Mouse (Mus musculus): Measurements from ENCODE around the gene Gm16867. TPM values are rescaled to one million over a fixed set of nuclear protein-coding genes. Genes with fewer than 3 reads are reported as not detected.
"Not testable (repeated sequence)": the region's sequence is repeated elsewhere in the genome, so short reads cannot be mapped to it uniquely, and the experiment has no call there.

The Gm16867 gene
- polyA plus RNA-seq (2015; fragmentation: Nextera tagmentation; extraction: Ambion mirVana) = not detected in 2 replicates

DNA sequence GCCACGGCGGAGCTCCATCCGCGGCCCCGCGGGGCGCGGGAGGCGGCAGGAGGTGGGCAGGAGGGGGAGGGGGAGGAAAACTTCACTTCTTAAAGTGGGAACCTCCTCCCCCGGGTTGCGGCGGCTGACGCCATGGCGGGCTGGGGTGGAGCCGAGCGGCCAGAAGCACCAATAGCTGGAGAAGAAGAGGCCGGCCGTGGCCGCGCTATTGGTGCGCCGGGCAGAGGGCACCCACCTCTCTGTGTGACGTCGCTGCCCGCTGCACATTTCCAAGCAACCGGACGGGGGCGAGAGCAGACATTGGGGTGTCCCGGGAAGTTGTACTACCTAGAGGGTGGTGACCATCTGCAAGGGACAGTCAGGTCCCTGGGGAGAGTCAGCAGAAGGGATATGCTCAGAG, at the start of gene Gm16867:
Gene Gm16867, minus strand, starts transcription at position 189 of the 400 bp plus-strand sequence.
- not testable (repeated sequence) for H3K4me3 ChIP-seq (replicated peaks); H3K4me2 ChIP-seq; H3K9ac ChIP-seq; H3K4me1 ChIP-seq; H3K36me3 ChIP-seq; H3K27ac ChIP-seq; H3K27me3 ChIP-seq; H3K9me3 ChIP-seq (replicated peaks)
- no CpG with 5 or more reads among the region's 29 CpGs for WGBS
- ATAC-seq (replicated peaks; ENCODE audit: low FRiP score) = peak; percentile 98

DNA sequence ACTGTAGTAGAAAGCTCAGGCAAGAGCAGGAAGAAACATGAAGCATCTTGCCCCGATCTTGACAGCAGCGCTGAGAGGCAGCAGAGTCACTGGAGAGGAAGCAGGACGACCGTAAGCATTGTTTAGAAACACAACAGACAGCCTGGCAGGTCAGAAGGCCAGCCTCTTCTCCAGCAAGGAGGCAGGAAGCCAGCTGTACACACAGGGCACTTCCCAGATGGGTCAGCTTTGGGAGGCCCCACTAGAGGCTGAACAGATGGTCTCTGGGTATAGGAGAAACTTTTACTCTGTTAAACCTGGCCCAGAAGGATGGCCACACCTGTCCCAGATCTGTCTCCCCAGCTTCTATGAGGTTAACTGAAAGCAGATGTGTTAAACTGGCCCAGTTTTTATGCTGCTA, 44.1 kb upstream of the Gm16867 start:
- no CpG with 5 or more reads among the region's 4 CpGs for WGBS
- H3K9me3 ChIP-seq (replicated peaks); H3K4me3 ChIP-seq (replicated peaks); H3K9ac ChIP-seq; H3K4me1 ChIP-seq; H3K36me3 ChIP-seq; H3K27ac ChIP-seq; H3K4me2 ChIP-seq; H3K27me3 ChIP-seq: not testable (repeated sequence)
- 0 out of 2 replicates have a peak, but pooled peaks have one; percentile 33 for ATAC-seq (replicated peaks; ENCODE audit: low FRiP score)

GRCm38 (mm10) chr14:69545052-69545451, 41.9 kb upstream of the Gm16867 start:
- H3K9me3 ChIP-seq (replicated peaks); ATAC-seq (replicated peaks; ENCODE audit: low FRiP score); H3K9ac ChIP-seq; H3K4me3 ChIP-seq (replicated peaks); H3K27me3 ChIP-seq; H3K4me1 ChIP-seq; H3K4me2 ChIP-seq; H3K36me3 ChIP-seq; H3K27ac ChIP-seq: not testable (repeated sequence)
- WGBS = no CpG with 5 or more reads among the region's 2 CpGs

DNA sequence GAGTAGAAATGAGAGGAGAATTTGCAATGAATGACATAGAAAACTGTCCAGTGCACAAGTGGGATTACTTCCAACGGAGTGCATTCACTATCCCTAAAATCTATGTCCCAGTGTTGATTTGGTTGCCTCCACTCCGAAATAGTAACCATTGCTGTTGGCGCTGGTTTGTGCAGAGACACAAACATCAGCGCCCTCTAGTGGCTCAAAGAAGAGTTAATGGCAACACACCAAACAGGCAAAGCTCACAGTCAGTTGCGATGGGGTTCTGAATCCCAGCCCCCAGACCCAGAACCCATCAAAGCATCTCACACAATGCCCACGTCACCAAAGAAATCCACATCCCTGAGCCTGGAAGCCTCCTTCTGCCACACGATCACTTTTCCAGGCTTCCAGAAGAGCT, 40.9 kb upstream of the Gm16867 start:
- H3K27me3 ChIP-seq; H3K36me3 ChIP-seq; H3K9ac ChIP-seq; H3K4me2 ChIP-seq; H3K4me1 ChIP-seq; H3K27ac ChIP-seq; H3K4me3 ChIP-seq (replicated peaks); H3K9me3 ChIP-seq (replicated peaks); ATAC-seq (replicated peaks; ENCODE audit: low FRiP score): not testable (repeated sequence)
- no CpG with 5 or more reads among the region's 7 CpGs for WGBS

- ATAC-seq (replicated peaks; ENCODE audit: low FRiP score); H3K4me3 ChIP-seq (replicated peaks); H3K9ac ChIP-seq; H3K9me3 ChIP-seq (replicated peaks); H3K4me2 ChIP-seq; H3K4me1 ChIP-seq; H3K36me3 ChIP-seq; H3K27ac ChIP-seq; H3K27me3 ChIP-seq: not testable (repeated sequence)
- no CpG with 5 or more reads among the region's 7 CpGs for WGBS
Measured at GRCm38 (mm10) chr14:69542695-69543094, 39.5 kb upstream of the Gm16867 start.

DNA sequence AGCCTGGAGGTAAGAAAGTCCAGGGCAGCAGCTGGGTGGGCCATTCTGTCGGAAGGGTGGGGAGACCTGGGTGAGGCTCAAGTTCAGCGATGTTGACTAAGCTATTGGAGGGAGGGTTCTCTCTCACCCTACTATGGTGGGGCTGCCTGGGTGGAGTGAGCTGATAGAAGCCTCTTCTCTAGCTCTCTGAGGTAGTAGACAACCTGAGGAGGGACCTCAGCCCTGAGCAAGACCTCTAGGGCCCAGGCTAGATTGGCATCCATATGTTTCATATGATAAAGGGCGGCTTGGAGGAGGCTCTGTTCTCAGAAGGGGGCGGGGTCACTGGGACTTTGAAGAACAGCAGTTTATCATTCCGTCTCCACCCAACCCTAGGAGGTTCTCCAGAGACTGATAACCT, 37.0 kb upstream of the Gm16867 start:
- H3K9ac ChIP-seq; H3K4me1 ChIP-seq; H3K4me3 ChIP-seq (replicated peaks); H3K27ac ChIP-seq; H3K9me3 ChIP-seq (replicated peaks); H3K27me3 ChIP-seq; H3K4me2 ChIP-seq; H3K36me3 ChIP-seq: not testable (repeated sequence)
- peak; percentile 75 for ATAC-seq (replicated peaks; ENCODE audit: low FRiP score)
- WGBS = no CpG with 5 or more reads among the region's 5 CpGs

DNA sequence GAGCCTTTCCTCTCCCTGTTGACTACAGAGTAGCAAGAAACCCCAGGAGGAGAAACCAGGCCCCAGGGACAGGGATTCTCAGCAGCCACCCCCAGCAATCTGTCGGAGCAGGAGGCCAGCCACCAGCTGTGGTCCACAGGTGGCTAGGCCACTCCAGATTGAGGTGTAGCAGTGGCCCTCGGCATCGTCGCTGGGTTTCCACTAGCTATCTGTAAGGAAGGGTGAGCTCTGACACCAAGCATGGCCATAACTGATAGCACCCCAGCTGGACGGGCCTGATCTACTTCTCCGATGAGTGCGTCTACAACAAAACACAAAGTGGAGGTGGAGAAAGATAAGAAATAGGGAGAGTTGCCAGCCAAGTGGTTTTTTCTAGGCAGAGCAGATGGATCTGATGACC, 33.4 kb upstream of the Gm16867 start:
- 0 out of 2 replicates have a peak, but pooled peaks have one; percentile 56 for ATAC-seq (replicated peaks; ENCODE audit: low FRiP score)
- H3K4me3 ChIP-seq (replicated peaks); H3K9ac ChIP-seq; H3K4me2 ChIP-seq; H3K9me3 ChIP-seq (replicated peaks); H3K27ac ChIP-seq; H3K36me3 ChIP-seq; H3K27me3 ChIP-seq; H3K4me1 ChIP-seq: not testable (repeated sequence)
- no CpG with 5 or more reads among the region's 7 CpGs for WGBS

GRCm38 (mm10) chr14:69526202-69526601, 23.0 kb upstream of the Gm16867 start:
- not testable (repeated sequence) for H3K4me3 ChIP-seq (replicated peaks); H3K27me3 ChIP-seq; H3K27ac ChIP-seq; ATAC-seq (replicated peaks; ENCODE audit: low FRiP score); H3K4me2 ChIP-seq; H3K36me3 ChIP-seq; H3K9ac ChIP-seq; H3K4me1 ChIP-seq; H3K9me3 ChIP-seq (replicated peaks)
- no CpG with 5 or more reads among the region's 1 CpGs for WGBS

GRCm38 (mm10) chr14:69523001-69523400, 19.8 kb upstream of the Gm16867 start:
- not testable (repeated sequence) for H3K27me3 ChIP-seq; H3K9ac ChIP-seq; H3K4me1 ChIP-seq; H3K36me3 ChIP-seq; H3K4me2 ChIP-seq; H3K9me3 ChIP-seq (replicated peaks); ATAC-seq (replicated peaks; ENCODE audit: low FRiP score); H3K27ac ChIP-seq; H3K4me3 ChIP-seq (replicated peaks)
- WGBS = no CpG with 5 or more reads among the region's 1 CpGs

GRCm38 (mm10) chr14:69520810-69521209, 17.6 kb upstream of the Gm16867 start:
- H3K4me3 ChIP-seq (replicated peaks); H3K9ac ChIP-seq; H3K36me3 ChIP-seq; H3K4me1 ChIP-seq; H3K27me3 ChIP-seq; H3K4me2 ChIP-seq; ATAC-seq (replicated peaks; ENCODE audit: low FRiP score); H3K9me3 ChIP-seq (replicated peaks); H3K27ac ChIP-seq: not testable (repeated sequence)
- WGBS = no CpG with 5 or more reads among the region's 2 CpGs

- H3K36me3 ChIP-seq; H3K27ac ChIP-seq; H3K4me2 ChIP-seq; H3K27me3 ChIP-seq; H3K9me3 ChIP-seq (replicated peaks); H3K4me3 ChIP-seq (replicated peaks); H3K9ac ChIP-seq; H3K4me1 ChIP-seq; ATAC-seq (replicated peaks; ENCODE audit: low FRiP score): not testable (repeated sequence)
- no CpG with 5 or more reads among the region's 2 CpGs for WGBS
Measured at GRCm38 (mm10) chr14:69512449-69512848, 9.3 kb upstream of the Gm16867 start, which contains the start of gene Gm27179. TSS of gene Gm27179 (minus strand) at chr14:69512549.

DNA sequence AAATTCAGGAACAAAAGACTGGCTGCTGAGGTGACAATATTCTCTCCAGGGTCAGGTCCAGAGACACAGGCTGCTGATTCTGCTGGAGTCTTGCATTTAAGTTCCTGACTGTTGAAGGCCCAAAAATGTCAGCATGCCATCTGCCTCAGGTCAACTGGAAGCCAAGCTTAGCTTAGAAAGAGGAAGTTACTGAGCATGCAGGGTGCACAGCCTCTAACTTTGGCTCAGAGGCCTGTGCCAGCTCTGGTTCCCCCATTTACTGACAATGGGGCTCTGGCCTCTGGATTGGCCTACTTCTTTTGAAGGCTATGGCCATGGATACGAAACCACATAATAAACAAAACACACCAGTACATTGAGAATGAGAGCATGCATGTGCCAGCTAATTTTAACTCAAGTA, 3.8 kb upstream of the Gm16867 start:
- ATAC-seq (replicated peaks; ENCODE audit: low FRiP score) = not testable (repeated sequence)

DNA sequence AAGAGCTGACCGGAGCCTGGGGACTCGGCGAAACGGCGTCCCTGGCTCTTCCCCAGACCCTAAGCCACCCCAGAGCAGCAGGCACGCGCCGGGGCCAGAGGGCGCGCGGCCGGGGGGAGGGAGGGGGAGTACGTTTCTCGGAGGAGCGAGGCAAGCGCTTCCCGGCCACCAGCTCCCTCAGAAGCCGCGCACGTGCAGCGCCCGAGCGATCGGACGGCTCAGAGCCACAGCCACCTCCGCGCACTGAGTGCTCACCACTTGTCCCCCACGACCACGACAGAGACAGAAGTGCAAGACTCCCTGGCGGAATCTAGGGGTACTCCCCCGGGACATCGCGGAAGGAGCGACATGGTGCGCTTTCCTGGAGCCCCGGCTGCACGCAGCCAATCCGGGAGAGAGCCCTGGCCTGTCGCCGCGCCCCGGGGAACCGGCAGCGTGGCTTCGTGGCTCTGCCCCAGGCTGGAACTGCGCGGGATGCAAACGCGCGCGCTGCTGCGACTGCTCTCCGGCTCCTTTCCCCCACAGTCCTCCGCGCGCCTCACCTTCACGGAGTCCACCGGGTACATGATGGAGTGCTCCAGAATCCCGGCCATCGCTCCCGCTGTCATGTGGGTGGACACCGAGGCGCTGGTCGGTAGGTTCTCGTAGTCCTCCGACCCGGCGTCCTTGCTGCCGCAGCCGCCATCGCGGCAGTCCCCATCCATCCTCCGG, 567 bp downstream of the Gm16867 start:
- H3K27ac ChIP-seq; H3K4me2 ChIP-seq; H3K4me1 ChIP-seq; H3K9ac ChIP-seq; H3K36me3 ChIP-seq; H3K4me3 ChIP-seq (replicated peaks); H3K9me3 ChIP-seq (replicated peaks); H3K27me3 ChIP-seq: not testable (repeated sequence)
- peak; percentile 55 for ATAC-seq (replicated peaks; ENCODE audit: low FRiP score)
- no CpG with 5 or more reads among the region's 73 CpGs for WGBS

More for the DNA sequence above, 3.8 kb upstream of the Gm16867 start:
- H3K9ac ChIP-seq; H3K4me3 ChIP-seq (replicated peaks); H3K4me2 ChIP-seq; H3K27me3 ChIP-seq; H3K4me1 ChIP-seq; H3K36me3 ChIP-seq; H3K9me3 ChIP-seq (replicated peaks); H3K27ac ChIP-seq: not testable (repeated sequence)
- WGBS = no CpG with 5 or more reads among the region's 1 CpGs
